Mouse (Mus musculus): Measurements from ENCODE around the gene Brip1. TPM values are rescaled to one million over a fixed set of nuclear protein-coding genes. Genes with fewer than 3 reads are reported as not detected.
A peak's percentile ranks its signal among the peaks of the same experiment; 100 is the strongest.

Gene Brip1
- total and polyA plus RNA-seq, 2 experiments from 2014 or later: 0.31 to 2.0 TPM

DNA sequence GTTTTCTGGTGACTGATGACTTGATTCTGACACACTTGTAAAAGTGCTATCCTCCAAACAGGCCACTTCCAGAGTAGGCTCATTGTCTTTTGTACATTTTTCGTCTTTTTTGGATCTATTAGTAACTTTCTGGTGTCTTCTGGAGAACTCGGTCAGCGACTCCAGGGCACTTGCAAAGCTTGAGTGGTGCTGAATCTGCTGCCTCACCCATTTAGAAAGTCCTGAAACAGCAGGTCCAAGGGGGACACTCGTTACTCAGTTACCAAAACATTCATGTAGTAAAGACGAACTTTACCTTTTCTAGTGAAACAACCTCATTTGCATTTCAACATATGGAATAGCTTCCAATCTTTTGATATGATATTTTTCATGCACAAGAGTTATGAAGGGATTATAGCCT lies 136.1 kb downstream of the Brip1 start:
- Histone ChIP-seq H3K27ac (ENCODE audit: low read depth) (no peak overlapping the region), H3K36me3 (replicated peaks; ENCODE audit: control insufficient read depth, insufficient read depth, low read length) (no peaks in the 10 kb centered on the region), H3K9me3 (replicated peaks; ENCODE audit: control insufficient read depth, low read length) (no peaks in the 10 kb centered on the region), H3K9ac (replicated peaks; ENCODE audit: low read depth, low read length) (no peak overlapping the region), H3K4me2 (ENCODE audit: low read depth, low read length) (no peak overlapping the region), H3K4me3 (ENCODE audit: low read depth, low read length) (no peak overlapping the region), H3K4me1 (ENCODE audit: control insufficient read depth, insufficient read depth) (no peaks in the 10 kb centered on the region), H3K27me3 (ENCODE audit: control insufficient read depth, insufficient read depth, low read length) (no peaks in the 10 kb centered on the region)
- ATAC-seq (ENCODE audit: insufficient read depth, low read depth) (no peak), DNase-seq (ENCODE audit: low spot score) (no peak)
- WGBS: 86% methylated on average over 5 of the region's 5 CpGs
- TF ChIP-seq EP300 (IDR thresholded peaks at IDR 0.05; ENCODE audit: low read depth): no peak
- TF ChIP-seq CTCF (IDR thresholded peaks at IDR 0.05; ENCODE audit: low read depth): no peak

GRCm38 (mm10) chr11:86061243-86061642 lies 139.8 kb downstream of the Brip1 start:
- no peak for ATAC-seq (ENCODE audit: insufficient read depth, low read depth)
- Histone ChIP-seq H3K4me1 (ENCODE audit: control insufficient read depth, insufficient read depth) (no peaks in the 10 kb centered on the region), H3K4me2 (ENCODE audit: low read depth, low read length) (no peak overlapping the region), H3K27ac (ENCODE audit: low read depth) (no peak overlapping the region), H3K27me3 (ENCODE audit: control insufficient read depth, insufficient read depth, low read length) (no peaks in the 10 kb centered on the region), H3K9me3 (replicated peaks; ENCODE audit: control insufficient read depth, low read length) (no peaks in the 10 kb centered on the region), H3K4me3 (ENCODE audit: low read depth, low read length) (no peak overlapping the region), H3K36me3 (replicated peaks; ENCODE audit: control insufficient read depth, insufficient read depth, low read length) (no peaks in the 10 kb centered on the region), H3K9ac (replicated peaks; ENCODE audit: low read depth, low read length) (no peak overlapping the region)
- no peak for DNase-seq (ENCODE audit: low spot score)
- TF ChIP-seq CTCF (IDR thresholded peaks at IDR 0.05; ENCODE audit: low read depth): no peak
- 83% methylated on average over 8 of the region's 8 CpGs for WGBS

DNA sequence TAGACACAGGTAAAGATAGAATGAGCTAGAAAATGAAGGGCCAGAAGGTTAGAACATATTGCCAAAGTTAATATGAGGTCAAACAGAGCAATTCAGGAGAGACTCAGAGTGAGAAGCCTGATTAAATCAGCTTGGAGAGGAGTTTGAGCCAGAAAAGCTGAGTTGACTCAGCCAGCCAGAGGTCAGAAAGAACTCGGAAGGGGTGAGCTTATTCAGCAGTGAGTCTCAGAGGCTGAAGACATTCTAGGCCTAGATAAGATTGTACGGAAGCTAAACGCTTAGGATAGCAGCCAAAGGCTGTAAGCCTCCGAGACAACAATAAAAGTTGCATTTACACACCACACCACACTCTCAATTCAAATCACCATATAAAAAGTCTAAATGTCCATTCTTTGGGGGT lies 141.9 kb downstream of the Brip1 start:
- Histone ChIP-seq H3K27me3 (ENCODE audit: control insufficient read depth, insufficient read depth, low read length) (no peaks in the 10 kb centered on the region), H3K9me3 (replicated peaks; ENCODE audit: control insufficient read depth, low read length) (no peaks in the 10 kb centered on the region), H3K4me3 (ENCODE audit: low read depth, low read length) (no peak overlapping the region), H3K27ac (ENCODE audit: low read depth) (no peak overlapping the region), H3K36me3 (replicated peaks; ENCODE audit: control insufficient read depth, insufficient read depth, low read length) (no peaks in the 10 kb centered on the region), H3K4me2 (ENCODE audit: low read depth, low read length) (no peak overlapping the region), H3K4me1 (ENCODE audit: control insufficient read depth, insufficient read depth) (no peaks in the 10 kb centered on the region), H3K9ac (replicated peaks; ENCODE audit: low read depth, low read length) (no peak overlapping the region)
- ATAC-seq (ENCODE audit: insufficient read depth, low read depth) (no peak), DNase-seq (ENCODE audit: low spot score) (peak; percentile 26)
- TF ChIP-seq CTCF (IDR thresholded peaks at IDR 0.05; ENCODE audit: low read depth) (no peak), EP300 (IDR thresholded peaks at IDR 0.05; ENCODE audit: low read depth) (no peak)
- WGBS: 18% methylated on average over 4 of the region's 4 CpGs

GRCm38 (mm10) chr11:86055806-86056205 lies 145.2 kb downstream of the Brip1 start:
- 75% methylated on average over 7 of the region's 7 CpGs for WGBS

GRCm38 (mm10) chr11:86051383-86051782 lies 149.6 kb downstream of the Brip1 start:
- no peak for TF ChIP-seq CTCF (IDR thresholded peaks at IDR 0.05; ENCODE audit: low read depth)
- no peak for TF ChIP-seq EP300 (IDR thresholded peaks at IDR 0.05; ENCODE audit: low read depth)
- ATAC-seq (ENCODE audit: insufficient read depth, low read depth) (no peak), DNase-seq (ENCODE audit: low spot score) (no peak)
- Histone ChIP-seq H3K4me3 (ENCODE audit: low read depth, low read length) (no peak overlapping the region), H3K4me2 (ENCODE audit: low read depth, low read length) (no peak overlapping the region), H3K27me3 (ENCODE audit: control insufficient read depth, insufficient read depth, low read length) (no peaks in the 10 kb centered on the region), H3K36me3 (replicated peaks; ENCODE audit: control insufficient read depth, insufficient read depth, low read length) (no peaks in the 10 kb centered on the region), H3K9ac (replicated peaks; ENCODE audit: low read depth, low read length) (no peak overlapping the region), H3K27ac (ENCODE audit: low read depth) (no peak overlapping the region), H3K9me3 (replicated peaks; ENCODE audit: control insufficient read depth, low read length) (no peaks in the 10 kb centered on the region), H3K4me1 (ENCODE audit: control insufficient read depth, insufficient read depth) (no peaks in the 10 kb centered on the region)
- WGBS: 48% methylated on average over 6 of the region's 6 CpGs

More at GRCm38 (mm10) chr11:86055806-86056205, 145.2 kb downstream of the Brip1 start:
- Histone ChIP-seq H3K4me2 (ENCODE audit: low read depth, low read length) (no peak overlapping the region), H3K27me3 (ENCODE audit: control insufficient read depth, insufficient read depth, low read length) (no peaks in the 10 kb centered on the region), H3K36me3 (replicated peaks; ENCODE audit: control insufficient read depth, insufficient read depth, low read length) (no peaks in the 10 kb centered on the region), H3K4me3 (ENCODE audit: low read depth, low read length) (no peak overlapping the region), H3K9ac (replicated peaks; ENCODE audit: low read depth, low read length) (no peak overlapping the region), H3K27ac (ENCODE audit: low read depth) (no peak overlapping the region), H3K9me3 (replicated peaks; ENCODE audit: control insufficient read depth, low read length) (no peaks in the 10 kb centered on the region), H3K4me1 (ENCODE audit: control insufficient read depth, insufficient read depth) (no peaks in the 10 kb centered on the region)
- DNase-seq (ENCODE audit: low spot score) (no peak), ATAC-seq (ENCODE audit: insufficient read depth, low read depth) (no peak)
- TF ChIP-seq EP300 (IDR thresholded peaks at IDR 0.05; ENCODE audit: low read depth) (no peak), CTCF (IDR thresholded peaks at IDR 0.05; ENCODE audit: low read depth) (no peak)

- H3K27me3 ChIP-seq (ENCODE audit: control insufficient read depth, insufficient read depth, low read length): no peaks in the 10 kb centered on the region
- H3K4me2 ChIP-seq (ENCODE audit: low read depth, low read length): no peak overlapping the region
- no peak for ATAC-seq (ENCODE audit: insufficient read depth, low read depth)
- no peaks in the 10 kb centered on the region for H3K4me1 ChIP-seq (ENCODE audit: control insufficient read depth, insufficient read depth)
- no peak overlapping the region for H3K9ac ChIP-seq (replicated peaks; ENCODE audit: low read depth, low read length)
- H3K36me3 ChIP-seq (replicated peaks; ENCODE audit: control insufficient read depth, insufficient read depth, low read length): no peaks in the 10 kb centered on the region
- no peak for DNase-seq (ENCODE audit: low spot score)
- no peak overlapping the region for H3K4me3 ChIP-seq (ENCODE audit: low read depth, low read length)
- no peak overlapping the region for H3K27ac ChIP-seq (ENCODE audit: low read depth)
- no peaks in the 10 kb centered on the region for H3K9me3 ChIP-seq (replicated peaks; ENCODE audit: control insufficient read depth, low read length)
- TF ChIP-seq EP300 (IDR thresholded peaks at IDR 0.05; ENCODE audit: low read depth): no peak
- TF ChIP-seq CTCF (IDR thresholded peaks at IDR 0.05; ENCODE audit: low read depth): no peak
- 74% methylated on average over 8 of the region's 8 CpGs for WGBS
These were observed 150.3 kb downstream of the Brip1 start for GRCm38 (mm10) chr11:86050430-86051280.

Measured in heart, postnatal 0 days (tissue).